Mouse (Mus musculus) kidney, adult 10 weeks (tissue): ENCODE data around the gene Hikeshi. TPM values are rescaled to one million over a fixed set of nuclear protein-coding genes. Genes with fewer than 3 reads are reported as not detected.

ENCODE experiments used
- polyA plus RNA-seq: library from polyadenylated mRNA; stranded (reverse); fragments of 350-450 nt; fragmentation: Illumina TruSeq; extraction: RNeasy Lipid Tissue Mini Kit (QIAGEN cat#74804); gene quantifications from one replicate; pipeline ENCODE4 v1.2.3, GENCODE M21; 2014; ENCODE audit warnings: low read depth, low replicate concordance

The Hikeshi gene
- polyA plus RNA-seq, result 111 TPM

DNA sequence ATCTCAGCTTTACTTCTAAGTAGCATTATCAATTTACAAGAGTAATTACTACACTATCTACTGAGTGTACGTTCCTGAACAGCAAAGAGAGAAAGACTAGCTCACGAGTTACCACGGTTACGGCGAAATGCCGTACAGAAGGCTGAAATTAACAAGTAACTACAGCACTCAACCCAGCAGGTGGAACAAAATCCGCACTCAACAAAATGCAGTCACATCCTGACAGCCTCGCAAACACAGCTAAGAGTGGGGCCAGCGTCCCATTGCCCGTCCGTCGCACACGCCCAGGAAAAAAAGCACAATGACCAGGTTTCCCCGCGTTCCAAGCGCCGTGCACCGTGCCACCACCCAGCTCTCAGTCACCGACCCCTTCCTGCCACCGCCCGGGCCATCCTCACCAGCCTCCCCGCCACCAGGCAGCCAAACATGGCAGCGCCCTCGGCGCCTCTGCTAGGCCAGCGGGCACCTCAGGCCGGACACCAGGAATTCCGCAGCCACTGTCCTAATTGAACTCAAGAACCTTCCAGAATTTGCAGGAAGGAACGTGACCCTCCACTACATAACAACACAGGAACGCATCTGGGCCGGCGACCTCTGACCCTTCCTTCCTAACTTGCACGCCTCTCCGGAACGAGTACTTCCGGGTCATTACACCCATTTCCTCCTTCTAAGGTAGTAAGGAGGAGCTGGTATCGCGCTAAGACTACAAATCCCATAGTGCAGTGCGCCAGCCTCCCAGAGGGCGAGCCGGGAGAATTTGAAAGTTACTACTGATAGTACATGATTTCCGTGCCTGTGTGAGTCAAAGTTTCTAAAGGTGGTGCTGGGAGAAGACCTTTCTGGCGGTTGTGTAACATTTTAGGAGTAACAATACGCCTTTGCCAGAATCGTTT is at the start of gene Hikeshi:
Gene Hikeshi, minus strand, starts transcription at position 634 of the 893 bp plus-strand sequence.

GRCm38 (mm10) chr7:89980485-89981422 is 39.8 kb upstream of the Hikeshi start, which contains the start of gene Eed:
Gene Eed, minus strand, starts transcription at chr7:89980983.

DNA sequence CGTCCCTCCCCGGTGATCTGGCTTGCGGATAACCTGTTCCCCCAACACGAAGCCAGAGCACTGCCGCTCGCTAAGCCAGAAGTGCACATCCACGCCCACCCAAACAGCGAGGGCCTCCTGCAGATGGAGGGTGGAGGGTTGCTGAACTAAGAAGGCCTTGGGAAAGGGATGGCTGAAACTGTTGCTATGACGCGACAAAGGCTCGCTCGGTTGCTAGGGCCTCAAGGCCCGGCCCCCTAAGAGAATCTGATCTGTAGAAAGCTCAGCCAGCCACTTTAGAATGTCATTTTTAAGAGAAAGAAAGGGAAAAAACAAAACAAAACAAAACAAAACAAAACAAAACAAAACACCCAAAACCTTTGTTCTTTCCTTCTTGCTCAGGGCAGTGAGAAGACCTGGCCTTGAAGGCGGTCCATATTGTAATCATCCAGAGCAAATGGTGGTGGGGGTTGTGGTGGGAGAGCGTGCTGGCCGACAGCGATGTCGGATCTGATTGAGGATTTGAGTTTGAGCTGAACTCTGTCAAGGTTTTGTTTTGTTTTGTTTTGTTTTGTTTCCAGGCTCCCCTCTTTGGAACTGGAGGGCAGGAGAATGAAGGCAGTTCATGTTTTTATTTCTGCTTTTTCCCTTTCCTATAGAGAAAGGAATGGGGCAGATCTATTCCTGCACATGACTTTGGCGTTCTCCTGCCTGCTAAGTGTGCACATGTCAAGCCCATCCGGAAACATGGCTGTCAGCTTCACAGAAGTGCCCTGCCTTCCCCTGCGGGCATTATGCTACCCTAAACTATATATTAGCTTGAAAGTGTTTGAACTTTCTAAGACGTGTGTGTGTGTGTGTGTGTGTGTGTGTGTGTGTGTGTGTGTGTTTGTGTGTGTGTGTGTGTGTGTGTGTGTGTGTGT is 37.3 kb downstream of the Hikeshi start, which contains the start of gene Ccdc81:
Gene Ccdc81, minus strand, starts transcription at position 188 of the 902 bp plus-strand sequence.

Other genes starting within 250 kb of the Hikeshi start
- not detected for gene Ccdc81, start 37.6 kb downstream of the Hikeshi start, polyA plus RNA-seq
- 78.8 TPM for gene Eed, start 39.8 kb upstream of the Hikeshi start, polyA plus RNA-seq
- 766 TPM for gene Picalm, start 189.0 kb upstream of the Hikeshi start, polyA plus RNA-seq